Mouse (Mus musculus) olfactory bulb, adult 2 months (tissue): Measurements from ENCODE around the gene Cfap70.

ENCODE experiments used
- CTCF ChIP-seq: fragments of 200-500 bp; IDR thresholded peaks from 2 replicates; pipeline ENCODE4 v1.5.1; 2012; ENCODE audit warnings: low read depth, mild to moderate bottlenecking, low read length, moderate library complexity; ENCODE audit not compliant: insufficient read depth
- POLR2A ChIP-seq: fragments of 200-500 bp; IDR thresholded peaks from 2 replicates; pipeline ENCODE4 v1.6.1; 2012; ENCODE audit warnings: mild to moderate bottlenecking, low read depth, low read length, moderate library complexity; ENCODE audit not compliant: insufficient read depth

DNA sequence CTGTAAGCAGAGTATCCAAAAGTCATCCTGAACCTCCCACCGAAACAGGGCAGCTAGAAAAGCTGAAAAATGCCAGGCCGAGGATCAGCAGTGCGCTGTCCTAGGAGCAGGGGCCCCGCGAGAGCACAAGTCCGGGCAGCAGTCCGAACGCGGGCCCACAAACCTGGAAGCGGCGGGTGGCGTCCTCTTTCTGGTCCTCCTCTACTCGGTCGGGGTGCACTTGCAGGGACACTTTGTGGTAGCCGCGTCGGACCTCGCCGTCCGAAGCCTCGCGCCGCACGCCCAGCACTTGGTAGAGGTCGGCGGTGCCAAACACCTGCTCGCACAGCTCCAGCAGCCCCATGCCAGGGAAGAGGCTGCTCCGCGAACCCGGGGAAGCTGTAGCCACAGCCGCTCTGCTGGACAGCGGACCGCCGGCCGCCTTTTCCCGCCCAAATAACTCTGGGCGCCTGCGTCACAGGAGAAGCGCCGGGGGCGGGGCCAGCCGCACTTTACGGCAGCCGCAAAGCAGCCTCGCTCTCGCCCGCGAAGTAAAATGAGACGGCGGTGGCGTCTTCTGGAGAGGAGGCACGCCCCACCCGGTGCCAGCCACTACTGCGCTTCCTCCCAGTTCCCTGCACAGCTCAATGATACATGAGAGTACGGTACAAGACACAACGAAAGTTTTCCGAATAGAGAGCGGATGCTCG is 63.4 kb downstream of the Cfap70 start, which contains the start of gene Dnajc9:
- TF ChIP-seq POLR2A: peak; percentile 85; the same call in 1 of the 2 replicates
- TF ChIP-seq CTCF: no peak
